Mouse (Mus musculus) intestine, embryonic 14.5 days (tissue): ENCODE measurements around the gene Tmem131. TPM values are rescaled to one million over a fixed set of nuclear protein-coding genes. Genes with fewer than 3 reads are reported as not detected.

Source experiments
- ATAC-seq: fragments of 200-750 bp; cut with Nextera tagmentation; replicated peaks from 2 replicates; pipeline ENCODE4 v1.8.0; 2017; ENCODE audit warnings: low read depth, moderate number of reproducible peaks, moderate TSS enrichment, moderate library complexity; ENCODE audit not compliant: low FRiP score, low TSS enrichment
- DNase-seq: peaks from one replicate; pipeline ENCODE4 v3.0.0-alpha.2; 2018; ENCODE audit warnings: low spot score
- H3K27ac ChIP-seq: fragments of 300-500 bp; sonication (generic); 2 replicates; pipeline ENCODE4 v1.5.1; 2014; ENCODE audit warnings: low read depth, mild to moderate bottlenecking, control low read depth
- H3K27me3 ChIP-seq: fragments of 300-500 bp; sonication (generic); replicated peaks from 2 replicates; pipeline ENCODE4 v1.6.1; 2014; ENCODE audit warnings: low read length, control low read depth; ENCODE audit not compliant: control insufficient read depth, insufficient read depth
- H3K36me3 ChIP-seq: fragments of 300-500 bp; sonication (generic); 2 replicates; pipeline ENCODE4 v1.6.1; 2014; ENCODE audit warnings: low read length, control low read depth; ENCODE audit not compliant: control insufficient read depth, insufficient read depth
- H3K4me1 ChIP-seq: fragments of 300-500 bp; sonication (generic); replicated peaks from 2 replicates; pipeline ENCODE4 v1.6.1; 2014; ENCODE audit warnings: low read length, control low read depth, mixed read lengths; ENCODE audit not compliant: control insufficient read depth, insufficient read depth
- H3K4me2 ChIP-seq: fragments of 300-500 bp; sonication (generic); 2 replicates; pipeline ENCODE4 v1.6.1; 2014; ENCODE audit warnings: low read length
- H3K4me3 ChIP-seq: fragments of 300-500 bp; sonication (generic); 2 replicates; pipeline ENCODE4 v1.5.1; 2014; ENCODE audit warnings: low read depth, low read length, control low read depth, mixed read lengths
- H3K9ac ChIP-seq: fragments of 300-500 bp; sonication (generic); 2 replicates; pipeline ENCODE4 v1.6.1; 2014; ENCODE audit warnings: mild to moderate bottlenecking, low read length
- H3K9me3 ChIP-seq: fragments of 300-500 bp; sonication (generic); 2 replicates; pipeline ENCODE4 v1.6.1; 2016; ENCODE audit warnings: low read length, control low read depth; ENCODE audit not compliant: control insufficient read depth
- WGBS: fragments of 180-500 bp; shearing (Covaris S2); extraction: QIAGEN DNeasy Blood & Tissue Kit; methylation state at CpG from one replicate; pipeline ENCODE4 v1.1.7; 2014; 5-methylcytosine and 5-hydroxymethylcytosine counted together
- polyA plus RNA-seq: library from polyadenylated mRNA; unstranded; fragments of >200 nt; fragmentation: Nextera tagmentation; extraction: Ambion mirVana; gene quantifications from 2 replicates; pipeline ENCODE4 v1.2.1, GENCODE M21; 2014

The Tmem131 gene
- 28.2 and 28.6 TPM in 2 replicates for polyA plus RNA-seq

DNA sequence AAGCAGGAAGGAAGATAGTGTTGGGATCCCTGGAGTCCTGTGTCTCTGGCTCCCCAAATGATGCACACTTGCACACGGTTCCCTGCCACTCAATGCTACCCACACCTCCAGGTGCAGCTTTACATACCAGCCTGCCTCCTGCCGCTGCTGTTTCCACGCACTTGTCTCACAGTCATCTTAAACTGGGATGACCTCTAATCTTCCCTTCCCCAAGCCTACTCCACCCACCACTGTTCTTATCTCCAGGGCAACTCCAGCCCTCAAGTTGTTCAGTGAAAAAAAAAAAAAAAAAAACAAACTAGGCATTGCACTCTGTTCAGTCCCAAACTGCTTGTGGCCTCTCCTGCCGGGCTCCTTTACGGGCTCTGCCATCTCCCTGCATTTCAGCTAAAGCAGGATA, at the start of gene Tmem131:
Tmem131 (minus strand) TSS at position 14 of the 400 bp plus-strand sequence.
- H3K4me2 ChIP-seq: no peak within 1 kb of the TSS
- no peaks in the 10 kb centered on the region; the same call in 1 of the 2 replicates for H3K4me1 ChIP-seq
- no peak for DNase-seq
- no peaks in the 10 kb centered on the region for H3K36me3 ChIP-seq
- WGBS: 69% methylated on average over 5 of the region's 5 CpGs
- no peak within 1 kb of the TSS for H3K4me3 ChIP-seq
- no peaks in the 10 kb centered on the region for H3K27me3 ChIP-seq
- H3K9ac ChIP-seq: no peak within 1 kb of the TSS
- no peak for ATAC-seq
- no peak within 1 kb of the TSS for H3K27ac ChIP-seq
- H3K9me3 ChIP-seq: no peaks in the 10 kb centered on the region

DNA sequence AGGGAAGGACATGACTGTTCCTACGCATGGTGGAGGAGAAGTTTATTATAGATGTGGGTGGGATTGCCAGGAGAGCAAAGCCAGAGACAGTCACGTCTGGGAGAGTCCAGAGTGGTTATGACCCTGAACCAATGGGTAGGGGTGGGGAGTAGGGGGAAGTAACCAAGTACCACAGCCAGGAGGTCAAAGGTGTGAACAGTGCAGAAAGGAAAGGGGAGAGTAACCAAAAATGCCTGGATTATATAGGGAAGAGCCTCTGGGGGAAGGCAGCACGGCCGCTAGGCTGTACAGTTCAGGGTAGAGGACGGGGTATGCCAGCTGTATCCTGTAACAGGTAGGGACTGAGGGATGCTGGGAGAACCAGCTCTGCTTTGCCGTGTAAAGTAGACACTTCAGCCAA, 45.1 kb upstream of the Tmem131 start:
- Histone ChIP-seq H3K4me3 (no peak overlapping the region), H3K27me3 (no peaks in the 10 kb centered on the region), H3K4me1 (no peaks in the 10 kb centered on the region), H3K4me2 (no peak overlapping the region), H3K27ac (no peak overlapping the region), H3K9me3 (no peaks in the 10 kb centered on the region), H3K36me3 (no peaks in the 10 kb centered on the region), H3K9ac (no peak overlapping the region)
- WGBS: 51% methylated on average over 6 of the region's 6 CpGs
- no peak for ATAC-seq
- no peak for DNase-seq

DNA sequence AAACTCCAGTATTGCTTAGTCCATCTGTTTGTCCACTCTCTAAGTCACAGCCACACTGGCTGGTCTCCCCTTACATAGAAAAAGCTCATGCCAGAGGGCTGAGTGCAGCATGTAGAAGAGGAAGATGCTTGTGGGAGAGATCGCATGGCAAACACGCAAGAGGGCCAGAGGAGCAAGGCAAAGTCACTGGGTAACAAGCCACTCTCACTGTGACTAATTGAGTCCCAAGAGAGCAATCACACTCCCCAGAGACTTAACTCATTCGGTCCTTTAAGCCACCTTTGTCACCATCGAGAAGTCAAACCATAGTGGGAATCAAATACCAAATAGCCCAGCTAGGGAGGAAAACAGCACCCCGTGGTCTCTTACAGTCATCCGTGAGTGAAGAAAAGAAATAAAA, 44.7 kb upstream of the Tmem131 start:
- DNase-seq (no peak), ATAC-seq (no peak)
- Histone ChIP-seq H3K4me1 (no peaks in the 10 kb centered on the region), H3K36me3 (no peaks in the 10 kb centered on the region), H3K4me3 (no peak overlapping the region), H3K4me2 (no peak overlapping the region), H3K9me3 (no peaks in the 10 kb centered on the region), H3K9ac (no peak overlapping the region), H3K27ac (no peak overlapping the region), H3K27me3 (no peaks in the 10 kb centered on the region)
- 76% methylated on average over 6 of the region's 6 CpGs for WGBS

DNA sequence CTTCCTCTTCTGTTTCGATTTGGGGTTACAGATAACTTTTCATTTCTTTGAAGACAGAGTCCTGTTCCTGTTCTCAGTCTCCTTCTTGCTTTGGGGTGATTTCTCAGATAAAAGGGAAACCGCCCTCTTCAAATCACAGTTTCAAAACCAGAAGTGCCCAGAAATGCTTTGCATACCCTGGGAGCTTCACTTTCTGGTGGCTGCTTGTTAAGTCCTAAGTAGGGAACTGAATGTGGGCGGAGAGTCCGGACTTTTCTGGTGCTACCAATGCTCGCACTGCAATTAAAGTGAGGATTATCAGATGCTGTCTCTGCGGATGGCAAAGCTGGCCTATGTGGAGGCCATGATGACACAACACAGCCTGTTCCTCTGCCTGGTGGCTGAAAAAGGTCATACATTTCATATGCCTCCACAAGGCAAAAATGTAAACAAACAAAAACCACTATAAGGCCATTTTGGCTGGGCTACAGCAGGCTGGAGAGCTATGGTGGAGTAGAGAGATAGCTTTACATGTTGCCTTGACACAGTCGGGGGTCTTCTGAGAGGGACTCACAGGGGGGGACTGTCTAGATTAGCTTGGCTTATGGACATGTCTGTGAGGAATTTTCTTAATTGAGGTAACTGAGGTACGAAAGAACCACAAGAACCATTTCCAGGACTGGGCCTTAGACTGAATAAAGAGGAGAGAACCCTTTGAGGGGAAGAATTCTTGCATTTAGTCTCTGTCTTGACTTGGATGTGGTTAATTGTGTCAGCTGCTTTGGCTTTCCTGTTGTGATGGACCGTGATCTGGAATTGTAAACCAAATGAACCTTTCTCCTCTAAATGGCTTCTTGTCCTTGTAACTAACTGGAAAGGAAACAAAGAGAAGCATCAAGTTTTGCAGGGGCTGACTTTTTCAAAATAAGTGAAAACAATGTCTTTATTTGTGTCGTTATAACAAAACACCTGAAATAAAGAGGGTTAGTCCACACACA, 44.0 kb upstream of the Tmem131 start:
- DNase-seq (no peak), ATAC-seq (no peak)
- Histone ChIP-seq H3K27ac (no peak overlapping the region), H3K27me3 (no peaks in the 10 kb centered on the region), H3K36me3 (no peaks in the 10 kb centered on the region), H3K4me1 (no peaks in the 10 kb centered on the region), H3K9me3 (no peaks in the 10 kb centered on the region), H3K4me2 (no peak overlapping the region), H3K4me3 (no peak overlapping the region), H3K9ac (no peak overlapping the region)
- 84% methylated on average over 10 of the region's 10 CpGs for WGBS

DNA sequence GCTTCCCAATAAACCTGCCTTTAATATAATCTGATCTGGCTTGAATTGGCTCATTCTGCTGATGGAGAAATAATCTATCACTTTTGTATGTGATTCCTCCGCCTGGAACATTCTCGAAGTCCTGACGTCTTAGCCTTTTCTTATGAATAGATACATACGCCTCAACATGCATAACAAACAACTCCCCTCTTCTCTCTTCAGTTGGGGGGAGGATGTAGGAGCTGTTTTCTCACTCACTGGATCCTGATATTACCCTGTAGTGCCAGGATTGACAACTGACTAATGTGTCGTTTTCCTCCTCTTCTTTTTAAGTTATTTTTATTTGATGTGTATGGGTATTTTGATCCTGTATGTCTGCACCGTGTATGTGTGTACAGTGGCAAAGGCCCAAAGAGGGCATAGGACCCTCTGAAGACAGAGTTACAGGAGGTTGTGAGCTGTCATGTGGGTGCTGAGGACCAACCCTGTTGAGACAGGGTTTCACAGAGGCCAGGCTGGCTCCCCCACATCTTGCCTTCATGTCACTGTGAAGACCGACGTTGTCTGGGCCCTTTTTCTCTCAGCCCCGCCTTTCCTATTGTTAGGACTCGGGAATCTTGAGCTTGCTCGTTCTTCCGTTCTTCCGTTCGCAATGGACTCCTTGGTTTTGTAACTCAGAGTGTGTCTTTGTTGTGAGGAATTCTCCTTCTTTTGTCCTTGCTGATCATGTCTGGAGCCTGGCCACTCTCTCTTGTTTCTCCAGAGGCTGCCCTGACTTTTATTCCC, 43.1 kb upstream of the Tmem131 start:
- no peak for DNase-seq
- Histone ChIP-seq H3K27ac (no peak overlapping the region), H3K9ac (no peak overlapping the region), H3K4me2 (no peak overlapping the region), H3K4me1 (no peaks in the 10 kb centered on the region), H3K9me3 (no peaks in the 10 kb centered on the region), H3K4me3 (no peak overlapping the region), H3K27me3 (no peaks in the 10 kb centered on the region), H3K36me3 (no peaks in the 10 kb centered on the region)
- ATAC-seq: no peak
- 75% methylated on average over 14 of the region's 14 CpGs for WGBS

DNA sequence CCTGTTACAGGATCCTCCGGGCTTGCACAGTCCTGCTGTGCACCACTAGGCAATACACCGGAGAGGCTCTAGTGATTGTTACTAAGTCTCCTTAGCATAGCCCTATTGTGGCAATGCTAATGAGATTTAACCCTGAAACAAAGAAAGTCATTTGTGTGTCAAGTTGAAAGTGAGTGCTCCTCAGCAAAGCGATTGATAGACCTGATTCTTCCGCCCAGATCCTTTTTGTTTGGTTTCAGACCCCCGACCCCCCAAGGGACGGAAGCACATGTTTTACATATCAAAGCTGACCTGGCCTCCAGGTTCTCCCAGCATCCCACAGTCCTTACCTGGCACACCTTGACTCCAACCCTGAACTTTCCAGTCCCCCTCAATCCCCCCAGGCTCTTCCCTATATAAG, 42.4 kb upstream of the Tmem131 start:
- Histone ChIP-seq H3K4me3 (no peak overlapping the region), H3K9ac (no peak overlapping the region), H3K4me1 (no peaks in the 10 kb centered on the region), H3K4me2 (no peak overlapping the region), H3K9me3 (no peaks in the 10 kb centered on the region), H3K27me3 (no peaks in the 10 kb centered on the region), H3K36me3 (no peaks in the 10 kb centered on the region), H3K27ac (no peak overlapping the region)
- DNase-seq (no peak), ATAC-seq (no peak)
- 63% methylated on average over 6 of the region's 6 CpGs for WGBS

DNA sequence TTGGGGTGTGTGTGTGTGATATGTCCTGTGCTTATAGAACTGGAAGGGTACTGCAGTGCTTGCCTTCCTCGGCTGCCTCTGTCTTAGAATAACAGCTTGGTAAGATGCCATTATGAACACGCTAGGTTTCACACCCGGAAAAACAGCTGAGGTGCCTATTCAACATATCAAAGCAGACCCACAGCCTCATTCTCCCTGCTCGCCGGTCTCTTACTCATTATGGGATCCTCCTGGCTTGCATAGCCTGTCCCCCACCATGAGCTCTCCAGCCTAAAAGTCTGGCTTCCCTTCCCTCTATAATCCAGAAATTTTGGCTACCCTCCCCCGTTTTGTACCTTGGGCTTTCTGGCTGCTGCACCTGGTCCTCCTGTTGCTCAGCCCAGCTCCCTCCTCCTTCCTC, 40.9 kb upstream of the Tmem131 start:
- Histone ChIP-seq H3K27me3 (no peaks in the 10 kb centered on the region), H3K36me3 (no peaks in the 10 kb centered on the region), H3K4me2 (no peak overlapping the region), H3K4me3 (no peak overlapping the region), H3K9me3 (no peaks in the 10 kb centered on the region), H3K27ac (no peak overlapping the region), H3K4me1 (no peaks in the 10 kb centered on the region), H3K9ac (no peak overlapping the region)
- DNase-seq (no peak), ATAC-seq (no peak)
- WGBS: 41% methylated on average over 6 of the region's 6 CpGs

DNA sequence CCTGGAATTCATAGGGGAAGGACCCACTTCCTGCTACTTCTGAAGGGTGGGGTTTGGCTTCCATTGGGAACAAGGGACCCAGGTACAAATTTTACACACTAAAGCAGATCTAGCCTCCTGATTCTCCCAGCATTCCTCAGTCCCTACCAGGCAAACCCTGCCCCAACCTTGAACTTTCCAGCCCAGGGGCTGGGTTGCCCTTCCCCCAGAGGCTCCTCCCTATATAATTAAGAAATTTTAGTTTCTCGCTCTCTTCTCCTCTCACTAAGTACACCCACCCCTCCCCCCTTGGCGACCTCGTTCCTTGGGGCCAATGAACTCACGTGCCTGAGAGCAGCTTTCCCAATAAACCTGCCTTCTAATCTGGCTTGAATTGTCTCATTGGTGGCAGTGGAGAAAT, 40.3 kb upstream of the Tmem131 start:
- Histone ChIP-seq H3K27ac (no peak overlapping the region), H3K4me2 (no peak overlapping the region), H3K9me3 (no peaks in the 10 kb centered on the region), H3K27me3 (no peaks in the 10 kb centered on the region), H3K9ac (no peak overlapping the region), H3K4me1 (no peaks in the 10 kb centered on the region), H3K36me3 (no peaks in the 10 kb centered on the region), H3K4me3 (no peak overlapping the region)
- WGBS: 38% methylated on average over 4 of the region's 4 CpGs
- ATAC-seq (no peak), DNase-seq (no peak)
